Mouse (Mus musculus): Measurements from ENCODE around the gene Hsd3b1. TPM values are rescaled to one million over a fixed set of nuclear protein-coding genes. Genes with fewer than 3 reads are reported as not detected.
"Not testable (repeated sequence)": the region's sequence is repeated elsewhere in the genome, so short reads cannot be mapped to it uniquely, and the experiment has no call there.

The Hsd3b1 gene
- not detected in 2 replicates for polyA plus RNA-seq (2012; rRNA removed)

GRCm38 (mm10) chr3:98859576-98859975 lies at the start of gene Hsd3b1:
Gene Hsd3b1 (minus strand): TSS chr3:98859794.
- DNase-seq (ENCODE audit: extremely low spot score in 1 of 2, low spot score in 1 of 2): no peak

GRCm38 (mm10) chr3:98897606-98898005 lies 38.0 kb upstream of the Hsd3b1 start:
- DNase-seq (ENCODE audit: extremely low spot score in 1 of 2, low spot score in 1 of 2): no peak

- peak in 1 of 2 experiments; percentile 55 for DNase-seq (ENCODE audit: extremely low spot score in 1 of 2, low spot score in 1 of 2)
Observed at GRCm38 (mm10) chr3:98895071-98895601, 35.5 kb upstream of the Hsd3b1 start.

- no peak for DNase-seq (ENCODE audit: extremely low spot score in 1 of 2, low spot score in 1 of 2)
Observed at GRCm38 (mm10) chr3:98893057-98893772, 33.6 kb upstream of the Hsd3b1 start, which contains the start of gene Hao2. Gene Hao2 (minus strand): TSS chr3:98893239.

- DNase-seq (ENCODE audit: extremely low spot score in 1 of 2, low spot score in 1 of 2): no peak
Observed at GRCm38 (mm10) chr3:98890430-98890829, 30.8 kb upstream of the Hsd3b1 start.

GRCm38 (mm10) chr3:98888206-98888605 lies 28.6 kb upstream of the Hsd3b1 start:
- no peak for DNase-seq (ENCODE audit: extremely low spot score in 1 of 2, low spot score in 1 of 2)

GRCm38 (mm10) chr3:98880831-98881230 lies 21.2 kb upstream of the Hsd3b1 start:
- DNase-seq (ENCODE audit: extremely low spot score in 1 of 2, low spot score in 1 of 2): no peak

GRCm38 (mm10) chr3:98880216-98880615 lies 20.6 kb upstream of the Hsd3b1 start:
- DNase-seq (ENCODE audit: extremely low spot score in 1 of 2, low spot score in 1 of 2): no peak

GRCm38 (mm10) chr3:98868219-98868618 lies 8.6 kb upstream of the Hsd3b1 start:
- DNase-seq (ENCODE audit: extremely low spot score in 1 of 2, low spot score in 1 of 2): no peak

GRCm38 (mm10) chr3:98862800-98863199 lies 3.2 kb upstream of the Hsd3b1 start:
- no peak for DNase-seq (ENCODE audit: extremely low spot score in 1 of 2, low spot score in 1 of 2)

- DNase-seq (ENCODE audit: extremely low spot score in 1 of 2, low spot score in 1 of 2): no peak
Observed at GRCm38 (mm10) chr3:98858051-98858450, 1.5 kb downstream of the Hsd3b1 start.

- no peak for DNase-seq (ENCODE audit: extremely low spot score in 1 of 2, low spot score in 1 of 2)
Observed at GRCm38 (mm10) chr3:98856892-98857291, 2.7 kb downstream of the Hsd3b1 start.

GRCm38 (mm10) chr3:98855160-98855559 lies 4.4 kb downstream of the Hsd3b1 start:
- no peak for DNase-seq (ENCODE audit: extremely low spot score in 1 of 2, low spot score in 1 of 2)

- no peak for DNase-seq (ENCODE audit: extremely low spot score in 1 of 2, low spot score in 1 of 2)
Observed at GRCm38 (mm10) chr3:98853685-98854084, 5.9 kb downstream of the Hsd3b1 start.

- DNase-seq (ENCODE audit: extremely low spot score in 1 of 2, low spot score in 1 of 2): no peak
Observed at GRCm38 (mm10) chr3:98853051-98853450, 6.5 kb downstream of the Hsd3b1 start.

GRCm38 (mm10) chr3:98852631-98853030 lies 7.0 kb downstream of the Hsd3b1 start:
- DNase-seq (ENCODE audit: extremely low spot score in 1 of 2, low spot score in 1 of 2): no peak

GRCm38 (mm10) chr3:98851853-98852252 lies 7.7 kb downstream of the Hsd3b1 start:
- no peak for DNase-seq (ENCODE audit: extremely low spot score in 1 of 2, low spot score in 1 of 2)

GRCm38 (mm10) chr3:98850262-98850661 lies 9.3 kb downstream of the Hsd3b1 start:
- no peak for DNase-seq (ENCODE audit: extremely low spot score in 1 of 2, low spot score in 1 of 2)

- DNase-seq (ENCODE audit: extremely low spot score in 1 of 2, low spot score in 1 of 2): no peak
Observed at GRCm38 (mm10) chr3:98848898-98849297, 10.7 kb downstream of the Hsd3b1 start.

GRCm38 (mm10) chr3:98814101-98814670 lies 45.4 kb downstream of the Hsd3b1 start, which contains the start of gene Hsd3b6:
Gene Hsd3b6 (minus strand): TSS chr3:98814443.
- no peak for DNase-seq (ENCODE audit: extremely low spot score in 1 of 2, low spot score in 1 of 2)

- DNase-seq (ENCODE audit: extremely low spot score in 1 of 2, low spot score in 1 of 2): not testable (repeated sequence)
Observed at GRCm38 (mm10) chr3:98812653-98813052, 46.9 kb downstream of the Hsd3b1 start.

- not testable (repeated sequence) for DNase-seq (ENCODE audit: extremely low spot score in 1 of 2, low spot score in 1 of 2)
Observed at GRCm38 (mm10) chr3:98805032-98805431, 54.6 kb downstream of the Hsd3b1 start.
